Mouse (Mus musculus) G1E (cell line): ENCODE data around the gene Pik3c2a. TPM values are rescaled to one million over a fixed set of nuclear protein-coding genes. Genes with fewer than 3 reads are reported as not detected.
"Not testable (repeated sequence)": the region's sequence is repeated elsewhere in the genome, so short reads cannot be mapped to it uniquely, and the experiment has no call there.

Experiments used
- ATAC-seq: 2 replicates; pipeline ENCODE4 v1.8.0; 2016; ENCODE audit warnings: mild to moderate bottlenecking; ENCODE audit not compliant: insufficient number of reproducible peaks, poor library complexity, low FRiP score, severe bottlenecking; ENCODE audit errors: extremely low read depth
- DNase-seq: peaks from one replicate; pipeline ENCODE4 v3.0.0; 2012; ENCODE audit warnings: low spot score
- H3K27me3 ChIP-seq: 2 replicates; pipeline ENCODE4 v1.6.1; 2012; ENCODE audit warnings: mild to moderate bottlenecking, low read length, inconsistent platforms; ENCODE audit not compliant: insufficient read depth
- H3K36me3 ChIP-seq: replicated peaks from 2 replicates; pipeline ENCODE3; 2012; ENCODE audit warnings: mild to moderate bottlenecking, inconsistent platforms
- H3K4me1 ChIP-seq: 2 replicates; pipeline ENCODE4 v1.6.1; 2012; ENCODE audit warnings: low read depth, low read length, inconsistent platforms, mixed read lengths; ENCODE audit not compliant: insufficient read depth
- H3K4me3 ChIP-seq: 2 replicates; pipeline ENCODE4 v1.5.1; 2012; ENCODE audit warnings: low read depth, mild to moderate bottlenecking, inconsistent platforms, low read length, moderate library complexity, mixed read lengths
- H3K9me3 ChIP-seq: replicated peaks from 2 replicates; pipeline ENCODE4 v1.6.1; 2012; ENCODE audit warnings: inconsistent platforms
- CTCF ChIP-seq: IDR thresholded peaks from 2 replicates; pipeline ENCODE4 v1.5.1; 2012; ENCODE audit warnings: low read depth, low read length, inconsistent platforms, mixed read lengths
- GATA1 ChIP-seq: IDR thresholded peaks from 2 replicates; pipeline ENCODE4 v1.6.1; 2012; ENCODE audit warnings: borderline replicate concordance, low read length, inconsistent platforms, mixed read lengths
- GATA2 ChIP-seq: IDR thresholded peaks from 2 replicates; pipeline ENCODE4 v1.6.1; 2012; ENCODE audit warnings: low read depth, low read length, inconsistent platforms, borderline replicate concordance
- POLR2AphosphoS5 ChIP-seq: IDR thresholded peaks from 2 replicates; pipeline ENCODE4 v1.6.1; 2012; ENCODE audit warnings: low read depth, low read length, inconsistent platforms; ENCODE audit not compliant: insufficient replicate concordance
- TAL1 ChIP-seq: conservative IDR thresholded peaks from 2 replicates; pipeline ENCODE4 v1.6.1; 2012; ENCODE audit warnings: low read depth, low read length, inconsistent platforms, mixed read lengths
- polyA plus RNA-seq: library from polyadenylated mRNA; stranded (reverse); fragments of >175 nt; gene quantifications from 2 replicates; pipeline ENCODE4 v1.2.3, GENCODE M21; 2012
- total RNA-seq, 2 experiments: library from RNA; stranded (forward) in 1 of 2; stranded (reverse) in 1 of 2; fragments of 200-1000 nt in 1 of 2; fragments of >200 nt in 1 of 2; fragmentation: Nextera tagmentation in 1 of 2; gene quantifications; 2 replicates each; pipeline ENCODE4 v1.2.3; 2014 to 2017

Gene Pik3c2a
- total and polyA plus RNA-seq, 3 experiments: 0.69 to 45.9 (median 19.6) TPM

GRCm38 (mm10) chr7:116425771-116426170 lies 17.5 kb downstream of the Pik3c2a start:
- H3K27me3 ChIP-seq: no peaks in the 10 kb centered on the region
- H3K9me3 ChIP-seq: no peaks in the 10 kb centered on the region
- no peak for ATAC-seq
- DNase-seq: no peak
- peaks cover 5% of the 10 kb centered on the region for H3K36me3 ChIP-seq
- H3K4me1 ChIP-seq: no peaks in the 10 kb centered on the region
- no peak overlapping the region for H3K4me3 ChIP-seq
- no peak for TF ChIP-seq TAL1
- TF ChIP-seq GATA1: no peak

GRCm38 (mm10) chr7:116421081-116421480 lies 22.2 kb downstream of the Pik3c2a start:
- Histone ChIP-seq H3K4me1 (no peaks in the 10 kb centered on the region), H3K36me3 (peaks cover 14% of the 10 kb centered on the region), H3K4me3 (no peak overlapping the region), H3K27me3 (no peaks in the 10 kb centered on the region), H3K9me3 (no peaks in the 10 kb centered on the region)
- no peak for TF ChIP-seq CTCF
- no peak for DNase-seq
- ATAC-seq: no peak

- Histone ChIP-seq H3K27me3 (no peaks in the 10 kb centered on the region), H3K4me3 (no peak overlapping the region), H3K4me1 (no peaks in the 10 kb centered on the region), H3K9me3 (no peaks in the 10 kb centered on the region), H3K36me3 (peaks cover 2% of the 10 kb centered on the region)
- TF ChIP-seq GATA1 (no peak), POLR2AphosphoS5 (no peak), CTCF (no peak), TAL1 (no peak), GATA2 (no peak)
- ATAC-seq (peak; percentile 22; the same call in 1 of the 2 replicates), DNase-seq (no peak)
Observed at GRCm38 (mm10) chr7:116409438-116409837, 33.8 kb downstream of the Pik3c2a start.

- Histone ChIP-seq H3K9me3 (no peaks in the 10 kb centered on the region), H3K27me3 (no peaks in the 10 kb centered on the region), H3K4me3 (no peak overlapping the region), H3K4me1 (no peaks in the 10 kb centered on the region), H3K36me3 (no peaks in the 10 kb centered on the region)
- no peak for ATAC-seq
- no peak for DNase-seq
- TF ChIP-seq POLR2AphosphoS5 (no peak), CTCF (no peak), GATA1 (no peak), GATA2 (no peak), TAL1 (no peak)
Observed at GRCm38 (mm10) chr7:116392329-116392728, 50.9 kb downstream of the Pik3c2a start.

GRCm38 (mm10) chr7:116387389-116387788 lies 55.9 kb downstream of the Pik3c2a start:
- H3K36me3 ChIP-seq, ATAC-seq, H3K27me3 ChIP-seq, H3K4me1 ChIP-seq, H3K4me3 ChIP-seq, DNase-seq, H3K9me3 ChIP-seq: not testable (repeated sequence)

GRCm38 (mm10) chr7:116379181-116379580 lies 64.1 kb downstream of the Pik3c2a start:
- not testable (repeated sequence) for ATAC-seq, DNase-seq, H3K4me1 ChIP-seq, H3K27me3 ChIP-seq, H3K9me3 ChIP-seq, H3K4me3 ChIP-seq
- peaks cover 16% of the 10 kb centered on the region for H3K36me3 ChIP-seq

GRCm38 (mm10) chr7:116374284-116374683 lies 69.0 kb downstream of the Pik3c2a start:
- H3K4me3 ChIP-seq: no peak overlapping the region
- H3K9me3 ChIP-seq: no peaks in the 10 kb centered on the region
- H3K4me1 ChIP-seq: no peaks in the 10 kb centered on the region; the same call in 1 of the 2 replicates
- H3K27me3 ChIP-seq: no peaks in the 10 kb centered on the region
- peaks cover 21% of the 10 kb centered on the region for H3K36me3 ChIP-seq
- DNase-seq (no peak), ATAC-seq (no peak)
- TF ChIP-seq TAL1: no peak
- no peak for TF ChIP-seq CTCF
- no peak for TF ChIP-seq POLR2AphosphoS5
- TF ChIP-seq GATA2: no peak
- TF ChIP-seq GATA1: no peak
